Mouse (Mus musculus) thymus, postnatal 36 days (tissue): ENCODE measurements around the gene Pcdh7.
A peak's percentile ranks its signal among the peaks of the same experiment; 100 is the strongest.

ENCODE experiments used
- DNase-seq, 2 experiments: peaks; one replicate each; pipeline ENCODE4 v3.0.0; 2022; ENCODE audit warnings: mixed read lengths in 2 of 2

Gene Pcdh7

GRCm38 (mm10) chr5:57934666-57935065 is 216.9 kb downstream of the Pcdh7 start:
- no peak for DNase-seq

- no peak for DNase-seq
Observed at GRCm38 (mm10) chr5:57940457-57940856, 222.7 kb downstream of the Pcdh7 start.

DNA sequence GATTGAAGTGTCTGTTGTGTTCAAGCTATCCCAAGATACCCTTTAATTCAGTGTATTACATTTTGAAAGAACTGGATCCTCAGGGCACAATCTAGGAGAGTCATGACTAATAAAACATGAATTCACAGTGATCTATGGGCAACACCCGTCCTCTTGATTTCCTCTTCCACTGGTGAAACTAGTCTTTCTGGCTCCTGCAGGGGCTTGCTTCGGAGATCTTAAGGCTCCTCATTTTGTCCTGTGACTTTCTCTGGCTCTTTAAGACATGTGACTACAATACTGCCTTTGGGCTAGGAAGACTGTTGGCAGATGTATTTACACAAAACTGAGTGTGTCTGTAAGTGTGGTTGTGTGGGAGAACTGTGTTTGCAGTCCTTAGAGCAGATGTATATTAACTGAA is 225.4 kb downstream of the Pcdh7 start:
- DNase-seq = no peak

- DNase-seq = no peak
Observed at GRCm38 (mm10) chr5:57943611-57944010, 225.8 kb downstream of the Pcdh7 start.

DNA sequence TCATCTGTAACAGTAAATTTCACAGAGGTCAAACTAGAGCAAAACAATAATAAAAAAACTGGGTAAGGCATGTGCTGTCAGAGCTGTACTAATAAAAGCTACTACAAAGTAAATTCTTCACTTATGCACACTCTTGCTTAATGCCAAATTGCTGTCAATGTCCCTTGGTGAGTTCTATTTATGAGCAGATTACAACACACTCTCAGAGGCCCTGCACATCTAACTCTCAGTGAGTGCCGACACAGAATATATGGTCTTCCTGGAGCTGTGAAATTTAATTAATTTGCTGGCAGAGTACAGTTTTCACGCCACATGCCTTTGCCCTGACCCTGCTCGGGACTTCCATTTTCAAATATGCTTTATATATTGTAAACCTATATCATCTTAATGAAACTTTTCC is 227.7 kb downstream of the Pcdh7 start:
- no peak for DNase-seq

DNA sequence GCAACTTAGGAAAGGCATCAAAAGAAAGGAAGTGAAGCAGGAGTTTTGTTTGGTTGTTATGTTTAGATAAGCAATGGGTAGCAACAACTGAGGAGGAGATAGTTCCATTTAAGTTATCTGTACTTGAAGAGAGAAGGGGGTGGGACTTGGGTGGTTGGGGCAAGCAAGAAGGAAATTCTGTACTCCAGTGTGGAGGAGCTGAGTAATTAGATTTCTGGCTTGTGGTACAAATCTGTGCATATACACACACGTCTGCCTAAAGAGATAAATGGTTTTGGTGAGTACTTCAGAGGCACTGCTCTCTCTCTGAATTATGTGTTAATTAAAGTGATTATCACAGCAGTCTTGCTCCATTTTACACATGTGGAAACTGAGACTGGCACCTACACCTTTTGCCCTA is 241.6 kb downstream of the Pcdh7 start:
- no peak for DNase-seq

- no peak for DNase-seq
Observed at GRCm38 (mm10) chr5:57963792-57964191, 246.0 kb downstream of the Pcdh7 start.

GRCm38 (mm10) chr5:57964201-57964600 is 246.4 kb downstream of the Pcdh7 start:
- DNase-seq = no peak

DNA sequence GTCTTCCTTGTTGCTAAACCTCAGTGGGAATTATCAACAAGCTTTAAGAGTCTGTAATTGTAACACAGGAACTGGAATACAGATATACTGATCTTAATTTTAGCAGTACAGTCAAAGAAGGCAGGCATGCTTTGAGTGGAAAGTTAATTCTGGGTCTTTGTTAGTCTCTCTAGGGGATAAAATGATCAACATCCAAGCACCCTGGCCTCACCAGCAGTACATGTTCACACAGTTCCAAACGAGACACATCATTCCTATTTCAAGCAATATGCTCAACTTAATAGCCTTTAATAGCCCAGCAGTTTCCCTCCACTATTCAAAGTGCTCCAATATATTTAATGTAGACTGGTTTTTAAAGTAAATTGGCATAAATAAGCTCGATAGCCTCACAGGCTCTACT is 275.8 kb downstream of the Pcdh7 start:
- no peak for DNase-seq

GRCm38 (mm10) chr5:58021331-58021730 is 303.6 kb downstream of the Pcdh7 start:
- no peak for DNase-seq

GRCm38 (mm10) chr5:58025123-58025522 is 307.4 kb downstream of the Pcdh7 start:
- DNase-seq = no peak

GRCm38 (mm10) chr5:58025759-58026158 is 308.0 kb downstream of the Pcdh7 start:
- DNase-seq = no peak

DNA sequence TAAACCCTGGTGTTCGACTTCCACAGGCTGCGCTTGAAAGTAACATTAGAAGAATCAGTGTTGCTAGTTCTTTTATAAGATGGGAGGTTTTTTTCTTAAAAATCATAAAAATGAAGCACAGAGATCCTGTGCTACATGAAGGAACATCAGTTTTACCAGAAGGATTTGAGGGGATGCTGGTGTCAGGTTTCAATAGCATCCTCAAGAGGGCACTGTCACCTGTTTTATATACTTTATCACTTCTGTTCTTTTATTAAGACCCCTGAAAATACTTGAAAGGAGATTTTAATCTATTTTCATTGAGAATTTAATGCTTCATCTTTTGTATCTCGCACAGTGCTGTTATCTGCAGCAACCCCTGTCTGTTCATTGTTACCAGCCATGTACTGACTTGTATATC is 322.1 kb downstream of the Pcdh7 start:
- no peak for DNase-seq

DNA sequence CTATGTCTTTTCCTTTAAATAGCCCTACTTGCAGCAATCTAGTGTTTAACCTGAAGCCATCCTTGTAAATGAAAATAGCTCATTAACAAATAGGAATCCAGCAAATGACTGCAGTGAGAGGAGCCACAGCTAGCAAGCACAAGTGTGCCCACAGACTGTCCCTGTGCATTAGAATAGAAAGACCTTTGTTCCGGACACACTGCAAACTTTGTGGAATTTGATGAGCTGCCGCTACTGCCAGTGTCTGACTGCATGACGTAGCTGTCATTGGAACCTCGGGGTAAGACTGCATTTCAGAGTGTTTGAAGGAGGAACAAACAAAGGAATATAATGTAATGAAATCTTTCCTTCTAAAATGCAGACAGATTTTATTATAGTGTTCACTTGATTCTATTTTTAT is 326.4 kb downstream of the Pcdh7 start:
- DNase-seq = no peak

- DNase-seq = no peak
Observed at GRCm38 (mm10) chr5:58081054-58081453, 363.3 kb downstream of the Pcdh7 start.

GRCm38 (mm10) chr5:58082230-58082629 is 364.5 kb downstream of the Pcdh7 start:
- no peak for DNase-seq

DNA sequence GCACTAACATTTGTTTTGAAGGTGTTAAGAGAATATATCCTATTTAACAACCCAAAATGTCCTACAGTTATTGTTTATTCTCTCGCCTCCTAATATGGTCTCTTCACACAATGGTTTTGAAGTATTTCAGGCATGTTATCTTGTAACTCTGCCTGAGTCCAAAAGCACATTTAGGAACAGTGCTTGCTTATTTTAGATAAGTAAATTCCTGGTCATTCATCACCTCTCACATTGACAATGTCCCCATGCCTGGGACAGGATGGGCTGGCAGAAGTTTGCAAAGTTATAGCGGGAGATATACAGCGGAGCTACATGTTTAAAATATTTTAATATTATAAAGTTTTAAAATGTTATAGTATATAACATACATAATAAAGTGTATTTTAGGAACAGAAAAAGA is 365.3 kb downstream of the Pcdh7 start:
- no peak for DNase-seq

GRCm38 (mm10) chr5:58083972-58084371 is 366.2 kb downstream of the Pcdh7 start:
- peak; percentile 10 to 17 for DNase-seq

GRCm38 (mm10) chr5:58108665-58109364 is 391.0 kb downstream of the Pcdh7 start:
- DNase-seq = no peak

DNA sequence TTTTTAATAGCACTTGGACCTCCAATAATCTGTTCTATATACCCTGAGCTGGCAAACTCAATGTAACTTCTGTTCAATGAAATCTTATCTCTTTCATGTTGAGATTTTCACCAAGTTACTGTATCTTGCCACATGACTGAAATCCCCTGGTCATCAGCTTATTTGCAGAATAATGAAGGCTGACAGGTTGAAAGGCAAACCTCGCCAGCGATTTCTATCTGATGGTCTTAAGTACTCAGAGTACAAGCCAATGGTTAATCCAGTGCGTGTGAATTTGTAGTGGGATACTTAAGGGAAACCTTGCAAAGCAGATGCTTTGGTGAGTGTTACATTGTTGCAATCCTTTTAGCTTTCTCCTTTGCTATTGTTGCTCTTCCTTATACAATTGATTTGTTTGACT is 398.3 kb downstream of the Pcdh7 start:
- DNase-seq = no peak

GRCm38 (mm10) chr5:58117896-58118295 is 400.1 kb downstream of the Pcdh7 start:
- DNase-seq = no peak

- no peak for DNase-seq
Observed at GRCm38 (mm10) chr5:58118930-58119611, 401.3 kb downstream of the Pcdh7 start.

DNA sequence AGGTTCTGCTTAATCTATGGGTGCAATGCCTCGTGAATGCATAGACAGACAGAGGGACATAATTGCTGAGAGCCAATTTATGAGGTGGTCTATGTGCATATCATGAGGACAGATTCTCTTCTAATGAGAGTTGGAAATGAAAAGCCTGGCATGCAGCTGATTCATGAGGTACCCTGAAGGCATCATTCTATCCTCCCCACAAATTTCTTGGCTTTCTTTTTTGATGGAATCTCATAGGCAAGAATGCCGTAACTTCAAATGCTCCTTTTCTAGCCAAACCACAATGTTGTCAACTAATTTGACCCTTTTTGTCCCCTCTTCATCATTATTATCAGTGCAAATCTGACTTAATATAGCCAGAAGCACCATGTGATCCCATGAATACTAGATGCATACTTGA is 426.1 kb downstream of the Pcdh7 start:
- no peak for DNase-seq

DNA sequence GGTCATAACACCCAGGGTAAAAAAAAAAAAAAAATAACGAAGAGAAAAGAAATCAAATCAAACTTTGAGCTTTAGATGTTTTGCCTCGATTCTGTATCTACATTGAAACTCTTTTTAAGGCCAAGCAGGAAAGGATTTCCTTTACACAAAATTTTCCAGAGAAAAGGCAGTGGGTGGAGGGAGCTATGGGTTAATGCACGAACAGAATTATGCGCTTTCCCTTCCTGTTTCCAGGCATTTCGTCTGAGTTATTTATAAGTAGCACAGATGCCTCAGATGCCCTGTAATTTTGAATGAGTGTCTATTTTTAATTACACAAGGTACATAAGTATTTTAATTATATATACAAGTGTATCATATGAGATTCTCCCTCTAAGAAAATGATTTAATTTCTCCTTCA is 436.2 kb downstream of the Pcdh7 start:
- DNase-seq = no peak

- no peak for DNase-seq
Observed at GRCm38 (mm10) chr5:58172218-58172617, 454.5 kb downstream of the Pcdh7 start.
